Mouse (Mus musculus) limb, embryonic 10.5 days (tissue): Measurements from ENCODE around the gene Oma1. TPM values are rescaled to one million over a fixed set of nuclear protein-coding genes. Genes with fewer than 3 reads are reported as not detected.

Experiments used
- DNase-seq: peaks from one replicate; pipeline ENCODE4 v3.0.0-alpha.2; 2017; ENCODE audit warnings: low spot score
- H3K27ac ChIP-seq: fragments of 300-500 bp; sonication (generic); 2 replicates; pipeline ENCODE4 v1.5.1; 2016; ENCODE audit warnings: mild to moderate bottlenecking
- H3K27me3 ChIP-seq: fragments of 300-500 bp; sonication (generic); 2 replicates; pipeline ENCODE4 v1.6.1; 2016; ENCODE audit warnings: low read depth, mild to moderate bottlenecking; ENCODE audit not compliant: poor library complexity, severe bottlenecking
- H3K36me3 ChIP-seq: fragments of 300-500 bp; sonication (generic); 2 replicates; pipeline ENCODE4 v1.6.1; 2016; ENCODE audit warnings: mild to moderate bottlenecking, moderate library complexity
- H3K4me1 ChIP-seq: fragments of 300-500 bp; sonication (generic); 2 replicates; pipeline ENCODE4 v1.6.1; 2016
- H3K4me3 ChIP-seq: fragments of 300-500 bp; sonication (generic); 2 replicates; pipeline ENCODE4 v1.5.1; 2016; ENCODE audit warnings: mild to moderate bottlenecking, moderate library complexity
- H3K9me3 ChIP-seq: fragments of 300-500 bp; sonication (generic); replicated peaks from 2 replicates; pipeline ENCODE4 v1.6.1; 2016; ENCODE audit warnings: mild to moderate bottlenecking
- WGBS: fragments of 180-500 bp; shearing (Covaris S2); methylation state at CpG from one replicate; pipeline ENCODE4 v1.1.7; 2016; 5-methylcytosine and 5-hydroxymethylcytosine counted together
- polyA plus RNA-seq: library from polyadenylated mRNA; unstranded; fragments of >200 nt; fragmentation: Nextera tagmentation; extraction: Ambion mirVana; gene quantifications from 2 replicates; pipeline ENCODE4 v1.2.1, GENCODE M21; 2016

Gene Oma1
- polyA plus RNA-seq: 16.7 and 17.6 TPM in 2 replicates

DNA sequence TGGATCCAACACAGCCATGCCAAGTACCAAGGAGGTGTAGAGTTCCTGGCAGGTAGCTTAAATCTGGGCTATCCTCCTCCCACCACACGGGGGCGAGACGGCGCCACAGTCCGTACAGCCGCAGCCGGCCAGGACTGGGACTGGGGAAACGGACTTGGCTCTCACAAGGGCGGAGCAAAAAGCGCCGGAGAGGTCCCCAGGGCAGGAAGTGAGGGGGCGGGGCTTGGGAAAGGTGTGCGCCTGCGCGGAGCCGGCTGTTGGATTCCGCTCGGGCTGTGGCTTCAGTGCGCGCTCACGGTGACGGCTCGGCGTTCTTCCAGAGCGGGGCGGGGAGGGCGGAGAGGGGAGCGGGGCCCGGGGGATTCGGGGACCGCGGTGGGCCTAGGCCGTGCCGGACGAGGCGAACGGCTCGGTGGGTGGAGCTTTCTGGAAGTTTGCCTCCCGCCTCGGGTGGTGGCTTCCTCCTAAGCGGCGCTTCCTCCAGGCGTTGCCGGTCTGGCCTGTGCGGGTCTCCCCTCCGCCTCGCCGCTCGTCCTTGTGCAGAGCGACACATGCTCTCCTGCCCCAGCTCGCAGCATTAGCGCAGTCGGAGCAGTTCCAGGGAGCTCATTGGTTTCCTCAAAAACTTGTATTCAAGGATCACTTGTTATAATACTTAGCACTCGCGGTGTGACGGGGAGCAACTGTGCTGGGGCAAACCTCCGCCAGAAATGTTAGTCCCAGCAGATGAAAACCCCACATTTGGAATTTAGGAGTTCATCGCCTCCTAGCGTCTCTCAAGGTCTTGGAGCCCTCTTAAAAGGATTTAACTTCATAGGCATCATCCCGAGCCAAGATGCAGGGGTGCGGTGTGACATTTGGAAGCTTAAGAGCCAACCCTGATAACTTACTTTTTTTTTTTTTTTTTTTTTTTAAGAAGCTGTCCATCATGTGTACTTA, at the start of gene Oma1:
TSS of gene Oma1 (plus strand) at position 226 of the 939 bp plus-strand sequence.
- no peaks in the 10 kb centered on the region for H3K9me3 ChIP-seq
- H3K27me3 ChIP-seq: no peaks in the 10 kb centered on the region
- DNase-seq: peak; percentile 99
- H3K4me1 ChIP-seq: peaks cover 3% of the 10 kb centered on the region; the same call in 1 of the 2 replicates
- peak within 1 kb of the TSS; percentile 75 for H3K4me3 ChIP-seq
- peak within 1 kb of the TSS; percentile 96 for H3K27ac ChIP-seq
- WGBS: under 1% methylated on average over 61 of the region's 61 CpGs
- no peaks in the 10 kb centered on the region for H3K36me3 ChIP-seq

- Histone ChIP-seq H3K4me1 (no peaks in the 10 kb centered on the region), H3K36me3 (no peaks in the 10 kb centered on the region), H3K4me3 (no peak overlapping the region), H3K27me3 (no peaks in the 10 kb centered on the region), H3K27ac (no peak overlapping the region), H3K9me3 (no peaks in the 10 kb centered on the region)
- 49% methylated on average over 8 of the region's 8 CpGs for WGBS
- no peak for DNase-seq
Measured at GRCm38 (mm10) chr4:103263812-103264396, 49.7 kb upstream of the Oma1 start.

DNA sequence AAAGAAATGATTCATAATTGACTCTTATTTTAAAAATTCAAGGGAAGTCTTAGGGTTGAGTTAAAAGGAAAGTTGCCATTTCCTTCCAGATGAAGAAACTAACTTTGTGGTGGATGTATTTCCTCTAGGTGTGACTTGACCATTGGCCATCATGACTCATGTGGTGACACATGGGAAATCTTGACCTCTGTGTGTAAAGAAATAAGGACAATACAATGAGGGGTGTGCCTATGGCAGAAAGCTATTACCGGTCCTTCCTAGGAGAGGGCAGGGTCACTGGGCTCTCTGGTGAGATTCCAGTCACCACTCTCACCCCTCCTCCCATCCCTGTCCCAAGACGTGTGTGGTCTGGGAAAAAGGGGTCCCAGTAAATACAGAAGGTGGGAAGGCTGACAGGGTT, 48.4 kb upstream of the Oma1 start:
- Histone ChIP-seq H3K4me1 (no peaks in the 10 kb centered on the region), H3K4me3 (no peak overlapping the region), H3K36me3 (no peaks in the 10 kb centered on the region), H3K27ac (no peak overlapping the region), H3K27me3 (no peaks in the 10 kb centered on the region), H3K9me3 (no peaks in the 10 kb centered on the region)
- 56% methylated on average over 2 of the region's 2 CpGs for WGBS
- DNase-seq: no peak

GRCm38 (mm10) chr4:103269336-103269735, 44.3 kb upstream of the Oma1 start:
- Histone ChIP-seq H3K36me3 (no peaks in the 10 kb centered on the region), H3K27ac (no peak overlapping the region), H3K27me3 (no peaks in the 10 kb centered on the region), H3K9me3 (no peaks in the 10 kb centered on the region), H3K4me3 (no peak overlapping the region), H3K4me1 (no peaks in the 10 kb centered on the region)
- WGBS: 80% methylated on average over 4 of the region's 4 CpGs
- DNase-seq: no peak

GRCm38 (mm10) chr4:103273021-103273420, 40.6 kb upstream of the Oma1 start:
- no peaks in the 10 kb centered on the region for H3K36me3 ChIP-seq
- H3K4me3 ChIP-seq: no peak overlapping the region
- no peak for DNase-seq
- no peak overlapping the region for H3K27ac ChIP-seq
- H3K27me3 ChIP-seq: no peaks in the 10 kb centered on the region
- 70% methylated on average over 7 of the region's 8 CpGs for WGBS
- no peaks in the 10 kb centered on the region for H3K4me1 ChIP-seq
- no peaks in the 10 kb centered on the region for H3K9me3 ChIP-seq

GRCm38 (mm10) chr4:103288342-103288741, 25.3 kb upstream of the Oma1 start:
- 88% methylated on average over 7 of the region's 7 CpGs for WGBS
- H3K36me3 ChIP-seq: no peaks in the 10 kb centered on the region
- H3K9me3 ChIP-seq: no peaks in the 10 kb centered on the region
- H3K27ac ChIP-seq: no peak overlapping the region
- H3K27me3 ChIP-seq: no peaks in the 10 kb centered on the region
- DNase-seq: no peak
- no peak overlapping the region for H3K4me3 ChIP-seq
- H3K4me1 ChIP-seq: no peaks in the 10 kb centered on the region

DNA sequence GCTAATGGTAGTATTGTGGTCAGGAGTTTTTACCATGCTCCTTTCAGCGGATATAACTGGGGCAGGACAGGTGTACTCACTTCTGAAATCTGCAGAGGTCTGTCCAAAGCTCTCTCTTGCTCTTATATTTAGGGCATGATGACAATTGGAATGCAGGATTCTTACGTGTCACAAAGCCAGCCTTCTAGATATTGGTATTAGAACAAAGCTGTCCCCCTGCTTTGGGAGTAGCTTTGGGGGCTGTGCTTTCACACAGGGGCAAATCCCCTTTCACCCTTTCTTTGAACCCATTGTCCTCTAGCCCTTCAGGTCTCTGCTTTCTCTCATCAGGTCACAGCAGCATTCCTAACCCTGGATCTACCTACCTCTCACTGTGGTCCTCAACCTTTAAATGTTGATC, 22.8 kb upstream of the Oma1 start, which contains the start of gene 4921539E11Rik:
TSS of gene 4921539E11Rik (minus strand) at position 101 of the 400 bp plus-strand sequence.
- WGBS: 89% methylated on average over 2 of the region's 2 CpGs
- Histone ChIP-seq H3K9me3 (no peaks in the 10 kb centered on the region), H3K4me3 (no peak within 1 kb of the TSS), H3K4me1 (no peaks in the 10 kb centered on the region), H3K27me3 (no peaks in the 10 kb centered on the region), H3K36me3 (no peaks in the 10 kb centered on the region), H3K27ac (no peak within 1 kb of the TSS)
- no peak for DNase-seq

DNA sequence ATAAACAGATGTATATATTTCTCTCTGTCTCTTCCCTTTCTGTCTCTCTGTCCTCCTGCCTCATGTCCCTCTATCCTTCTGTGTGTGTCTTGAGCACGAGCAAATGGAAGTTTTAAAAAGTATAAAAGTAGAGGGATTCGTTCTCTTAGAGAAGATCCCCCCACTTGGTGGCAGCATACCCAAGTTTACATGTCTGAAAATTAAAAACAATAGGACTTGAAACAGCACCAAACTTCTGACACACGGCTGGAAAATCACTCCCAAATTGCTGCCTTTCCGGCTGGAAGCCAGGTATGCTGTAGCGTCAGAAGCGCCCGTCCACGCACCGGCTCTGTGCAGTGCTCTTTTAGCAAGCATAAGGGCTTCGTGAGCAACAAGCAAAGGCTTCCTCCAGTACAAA, 14.3 kb upstream of the Oma1 start:
- Histone ChIP-seq H3K27me3 (no peaks in the 10 kb centered on the region), H3K36me3 (no peaks in the 10 kb centered on the region), H3K9me3 (no peaks in the 10 kb centered on the region), H3K27ac (no peak overlapping the region), H3K4me1 (no peaks in the 10 kb centered on the region), H3K4me3 (no peak overlapping the region)
- WGBS: 81% methylated on average over 10 of the region's 10 CpGs
- DNase-seq: no peak

DNA sequence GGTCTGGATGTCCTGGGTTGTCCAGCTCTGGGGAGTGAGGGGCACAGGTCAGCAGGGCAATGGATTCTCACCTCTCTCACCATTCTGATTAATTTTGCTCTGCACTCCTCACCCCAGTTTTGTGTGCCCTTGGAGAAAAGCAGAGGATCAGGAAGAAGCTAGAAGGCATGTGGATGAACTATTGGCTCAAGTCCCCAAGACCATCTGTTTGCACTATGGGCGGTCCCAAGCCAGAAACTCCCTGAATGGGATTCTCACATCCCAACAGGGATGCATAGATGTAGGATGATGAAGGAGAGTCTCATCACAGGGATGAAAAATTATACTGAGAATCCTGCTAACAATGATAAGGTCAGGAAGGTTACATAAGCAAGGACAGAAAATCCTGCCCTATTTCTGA, 9.8 kb upstream of the Oma1 start:
- Histone ChIP-seq H3K9me3 (no peaks in the 10 kb centered on the region), H3K27me3 (no peaks in the 10 kb centered on the region), H3K27ac (no peak overlapping the region), H3K4me1 (no peaks in the 10 kb centered on the region), H3K36me3 (no peaks in the 10 kb centered on the region), H3K4me3 (no peak overlapping the region)
- no peak for DNase-seq
- 100% methylated on average over 1 of the region's 1 CpGs for WGBS

- H3K36me3 ChIP-seq: no peaks in the 10 kb centered on the region
- no peaks in the 10 kb centered on the region for H3K27me3 ChIP-seq
- WGBS: 55% methylated on average over 3 of the region's 3 CpGs
- peaks cover 3% of the 10 kb centered on the region; the same call in 1 of the 2 replicates for H3K4me1 ChIP-seq
- H3K9me3 ChIP-seq: no peaks in the 10 kb centered on the region
- no peak overlapping the region for H3K27ac ChIP-seq
- DNase-seq: no peak
- peak overlapping the region; percentile 75 for H3K4me3 ChIP-seq
Measured at GRCm38 (mm10) chr4:103314526-103314910, 906 bp downstream of the Oma1 start.

- Histone ChIP-seq H3K36me3 (no peaks in the 10 kb centered on the region), H3K27me3 (no peaks in the 10 kb centered on the region), H3K4me3 (no peak overlapping the region), H3K27ac (no peak overlapping the region), H3K9me3 (no peaks in the 10 kb centered on the region), H3K4me1 (peaks cover 3% of the 10 kb centered on the region; the same call in 1 of the 2 replicates)
- no peak for DNase-seq
- WGBS: 94% methylated on average over 4 of the region's 4 CpGs
Measured at GRCm38 (mm10) chr4:103315861-103316260, 2.2 kb downstream of the Oma1 start.

GRCm38 (mm10) chr4:103321461-103321860, 7.8 kb downstream of the Oma1 start:
- Histone ChIP-seq H3K27ac (no peak overlapping the region), H3K27me3 (no peaks in the 10 kb centered on the region), H3K4me1 (no peaks in the 10 kb centered on the region), H3K4me3 (no peak overlapping the region), H3K36me3 (0 out of 2 replicates have a peak, but pooled peaks cover 2% of the 10 kb centered on the region), H3K9me3 (no peaks in the 10 kb centered on the region)
- WGBS: 80% methylated on average over 6 of the region's 6 CpGs
- no peak for DNase-seq
